Mouse (Mus musculus): Measurements from ENCODE around the gene Lsm7.

GRCm38 (mm10) chr10:80871581-80871980 lies 16.6 kb upstream of the Lsm7 start, which contains the start of gene Tmprss9:
- TF ChIP-seq CTCF (IDR thresholded peaks at IDR 0.05; ENCODE audit: control insufficient read depth, insufficient read depth, low read length) (no peak), POLR2A (IDR thresholded peaks at IDR 0.05; ENCODE audit: borderline replicate concordance, control insufficient read depth, low read depth, low read length) (no peak)

Measured in bone marrow, adult 2 months (tissue).